In genomic region chr6:83166243-83166630, GRCm38 (mm10) we compare ENCODE assay signal across 8 mouse cellular contexts. TPM values are rescaled to one million over a fixed set of nuclear protein-coding genes. Genes with fewer than 3 reads are reported as not detected.
A peak's percentile ranks its signal among the peaks of the same experiment; 100 is the strongest.
DNase-seq lines count a peak whose midpoint lies in the region; ATAC-seq and TF ChIP-seq lines count a peak whose summit lies in the region.

No protein-coding gene starts in this region.

- no peak for DNase-seq in kidney, adult 8-10 months
- peak; percentile 60 for DNase-seq in MN1 (ENCODE audit: low spot score)
- DNase-seq in forebrain, embryonic 14.5 days (ENCODE audit: low spot score) = no peak
- no peak for DNase-seq in liver, postnatal 0 days
- no peak for DNase-seq in left cerebral cortex, postnatal 25 days (ENCODE audit: low spot score in 2 of 2)
- no peak for DNase-seq in right cerebral cortex, adult 18-20 months

- peak overlapping the region; percentile 84 for H3K27ac ChIP-seq in kidney, embryonic 16.5 days (ENCODE audit: low read length)
- peak overlapping the region; percentile 85; the same call in 1 of the 2 replicates for H3K27ac ChIP-seq in forebrain, embryonic 14.5 days (ENCODE audit: low read depth, low read length)
- peak overlapping the region; percentile 81 for H3K27ac ChIP-seq in liver, postnatal 0 days (ENCODE audit: low read depth)

- H3K4me2 ChIP-seq in kidney, embryonic 16.5 days (replicated peaks; ENCODE audit: low read depth, low read length) = peak overlapping the region; percentile 80
- peak overlapping the region; percentile 88 for H3K4me2 ChIP-seq in forebrain, embryonic 14.5 days (ENCODE audit: low read length)
- peak overlapping the region; percentile 81 for H3K4me2 ChIP-seq in liver, postnatal 0 days (ENCODE audit: low read depth, low read length)

- no peak for TF ChIP-seq CTCF in liver, postnatal 0 days (IDR thresholded peaks at IDR 0.05; ENCODE audit: low read depth)

- peak overlapping the region; percentile 89 for H3K4me3 ChIP-seq in kidney, embryonic 16.5 days (ENCODE audit: low read length)
- peak overlapping the region; percentile 89 for H3K4me3 ChIP-seq in forebrain, embryonic 14.5 days (ENCODE audit: low read depth, low read length)
- H3K4me3 ChIP-seq in liver, postnatal 0 days (ENCODE audit: low read depth, low read length) = peak overlapping the region; percentile 85

- WGBS in kidney, embryonic 16.5 days = 0% methylated on average over 12 of the region's 12 CpGs
- WGBS in forebrain, embryonic 14.5 days = 1% methylated on average over 12 of the region's 12 CpGs
- under 1% methylated on average over 12 of the region's 12 CpGs for WGBS in liver, postnatal 0 days (ENCODE audit: insufficient replicate concordance)

- peak overlapping the region; percentile 93 for H3K9ac ChIP-seq in kidney, embryonic 16.5 days (replicated peaks; ENCODE audit: low read length)
- H3K9ac ChIP-seq in forebrain, embryonic 14.5 days (ENCODE audit: low read length) = peak overlapping the region; percentile 90
- H3K9ac ChIP-seq in liver, postnatal 0 days (replicated peaks) = peak overlapping the region; percentile 87

- H3K36me3 ChIP-seq in kidney, embryonic 16.5 days (ENCODE audit: insufficient read depth, low read length) = no peaks in the 10 kb centered on the region
- no peaks in the 10 kb centered on the region for H3K36me3 ChIP-seq in forebrain, embryonic 14.5 days (ENCODE audit: control insufficient read depth, insufficient read depth, low read length)
- no peaks in the 10 kb centered on the region for H3K36me3 ChIP-seq in liver, postnatal 0 days (replicated peaks; ENCODE audit: insufficient read depth, low read length)

- ATAC-seq in kidney, embryonic 16.5 days (ENCODE audit: low FRiP score, low TSS enrichment) = no peak; the same call in 1 of the 2 replicates
- ATAC-seq in forebrain, embryonic 14.5 days = peak; percentile 11
- ATAC-seq in liver, postnatal 0 days = peak; percentile 17
- ATAC-seq in cerebellum, adult (ENCODE audit: insufficient number of reproducible peaks, low FRiP score, low TSS enrichment) = no peak

- TF ChIP-seq EP300 in liver, postnatal 0 days (IDR thresholded peaks at IDR 0.05; ENCODE audit: low read depth) = no peak

- H3K27me3 ChIP-seq in kidney, embryonic 16.5 days (ENCODE audit: insufficient read depth, low read length) = peaks cover 14% of the 10 kb centered on the region
- peaks cover 23% of the 10 kb centered on the region for H3K27me3 ChIP-seq in forebrain, embryonic 14.5 days (replicated peaks; ENCODE audit: control insufficient read depth, insufficient read depth, low read length)
- peaks cover 15% of the 10 kb centered on the region for H3K27me3 ChIP-seq in liver, postnatal 0 days (ENCODE audit: insufficient read depth, low read length)

- no peaks in the 10 kb centered on the region for H3K9me3 ChIP-seq in kidney, embryonic 16.5 days (ENCODE audit: low read length)
- H3K9me3 ChIP-seq in forebrain, embryonic 14.5 days (replicated peaks; ENCODE audit: control insufficient read depth, low read length) = no peaks in the 10 kb centered on the region
- no peaks in the 10 kb centered on the region for H3K9me3 ChIP-seq in liver, postnatal 0 days (ENCODE audit: low read length)

- peaks cover 37% of the 10 kb centered on the region for H3K4me1 ChIP-seq in kidney, embryonic 16.5 days (ENCODE audit: insufficient read depth, low read length)
- H3K4me1 ChIP-seq in forebrain, embryonic 14.5 days (ENCODE audit: control insufficient read depth, insufficient read depth, low read length) = peaks cover 16% of the 10 kb centered on the region
- H3K4me1 ChIP-seq in liver, postnatal 0 days (ENCODE audit: insufficient read depth) = peaks cover 36% of the 10 kb centered on the region

- intact Hi-C loops in left cerebral cortex, postnatal 25 days (cut with DNase I) = no loop called here

RNA-seq across cellular contexts. Expression of gene Dctn1, which starts 0.5 kb away (rescaled TPM):
- 97.7 and 101 TPM in 2 replicates for polyA plus RNA-seq in kidney, embryonic 16.5 days (2015; fragmentation: Nextera tagmentation; extraction: Ambion mirVana)
- polyA plus RNA-seq in forebrain, embryonic 14.5 days (2014; fragmentation: Nextera tagmentation; extraction: Ambion mirVana) = 101 and 133 TPM in 2 replicates
- 13.2 and 14.7 TPM in 2 replicates for polyA plus RNA-seq in liver, postnatal 0 days (2015; fragmentation: Nextera tagmentation; extraction: Ambion mirVana)
- total RNA-seq in left cerebral cortex, postnatal 25 days (2021) = 100 to 1,000 TPM; 329 to 365 TPM

RNA-seq across cellular contexts. Expression of gene 1700003E16Rik, which starts 10.0 kb away (rescaled TPM):
- 2.6 and 2.8 TPM in 2 replicates for polyA plus RNA-seq in kidney, embryonic 16.5 days (2015; fragmentation: Nextera tagmentation; extraction: Ambion mirVana)
- 5.8 and 7.5 TPM in 2 replicates for polyA plus RNA-seq in forebrain, embryonic 14.5 days (2014; fragmentation: Nextera tagmentation; extraction: Ambion mirVana)
- polyA plus RNA-seq in liver, postnatal 0 days (2015; fragmentation: Nextera tagmentation; extraction: Ambion mirVana) = 0.25 and 0.27 TPM in 2 replicates
- total RNA-seq in left cerebral cortex, postnatal 25 days (2021) = 10 to 100 TPM; 28.8 to 30.2 TPM

RNA-seq across cellular contexts. Expression of gene Wdr54, which starts 10.0 kb away (rescaled TPM):
- polyA plus RNA-seq in kidney, embryonic 16.5 days (2015; fragmentation: Nextera tagmentation; extraction: Ambion mirVana) = 7.7 and 8.0 TPM in 2 replicates
- polyA plus RNA-seq in forebrain, embryonic 14.5 days (2014; fragmentation: Nextera tagmentation; extraction: Ambion mirVana) = 20.6 and 23.9 TPM in 2 replicates
- polyA plus RNA-seq in liver, postnatal 0 days (2015; fragmentation: Nextera tagmentation; extraction: Ambion mirVana) = 0.17 and 0.20 TPM in 2 replicates
- total RNA-seq in left cerebral cortex, postnatal 25 days (2021) = 10 to 100 TPM; 28.8 to 29.1 TPM

RNA-seq across cellular contexts. Expression of gene Rtkn, which starts 31.0 kb away (rescaled TPM):
- 43.0 and 43.9 TPM in 2 replicates for polyA plus RNA-seq in kidney, embryonic 16.5 days (2015; fragmentation: Nextera tagmentation; extraction: Ambion mirVana)
- polyA plus RNA-seq in forebrain, embryonic 14.5 days (2014; fragmentation: Nextera tagmentation; extraction: Ambion mirVana) = 4.7 and 4.8 TPM in 2 replicates
- polyA plus RNA-seq in liver, postnatal 0 days (2015; fragmentation: Nextera tagmentation; extraction: Ambion mirVana) = 7.0 and 7.1 TPM in 2 replicates
- 10 to 100 TPM; 51.2 to 76.8 TPM for total RNA-seq in left cerebral cortex, postnatal 25 days (2021)

RNA-seq across cellular contexts. Expression of gene Ino80b, which starts 41.0 kb away (rescaled TPM):
- polyA plus RNA-seq in kidney, embryonic 16.5 days (2015; fragmentation: Nextera tagmentation; extraction: Ambion mirVana) = 14.2 TPM in 2 replicates
- polyA plus RNA-seq in forebrain, embryonic 14.5 days (2014; fragmentation: Nextera tagmentation; extraction: Ambion mirVana) = 15.6 and 17.5 TPM in 2 replicates
- 5.1 and 5.7 TPM in 2 replicates for polyA plus RNA-seq in liver, postnatal 0 days (2015; fragmentation: Nextera tagmentation; extraction: Ambion mirVana)
- total RNA-seq in left cerebral cortex, postnatal 25 days (2021) = 10 to 100 TPM; 11.2 to 21.3 TPM

Comparison
In these comparisons a context has a peak if more than half of its experiments do, and no peak if none do; other contexts are left out.
1. ATAC-seq: peak in forebrain, embryonic 14.5 days (single experiment) and liver, postnatal 0 days (single experiment); none in kidney, embryonic 16.5 days (single experiment) and cerebellum, adult (single experiment).
2. Peak in every context shown above with its lines, with median percentiles within 50 percentile points of each other: H3K27ac ChIP-seq, H3K4me2 ChIP-seq, H3K4me3 ChIP-seq and H3K9ac ChIP-seq.